ENCODE assay signal across 24 mouse cellular contexts in the genomic region with DNA sequence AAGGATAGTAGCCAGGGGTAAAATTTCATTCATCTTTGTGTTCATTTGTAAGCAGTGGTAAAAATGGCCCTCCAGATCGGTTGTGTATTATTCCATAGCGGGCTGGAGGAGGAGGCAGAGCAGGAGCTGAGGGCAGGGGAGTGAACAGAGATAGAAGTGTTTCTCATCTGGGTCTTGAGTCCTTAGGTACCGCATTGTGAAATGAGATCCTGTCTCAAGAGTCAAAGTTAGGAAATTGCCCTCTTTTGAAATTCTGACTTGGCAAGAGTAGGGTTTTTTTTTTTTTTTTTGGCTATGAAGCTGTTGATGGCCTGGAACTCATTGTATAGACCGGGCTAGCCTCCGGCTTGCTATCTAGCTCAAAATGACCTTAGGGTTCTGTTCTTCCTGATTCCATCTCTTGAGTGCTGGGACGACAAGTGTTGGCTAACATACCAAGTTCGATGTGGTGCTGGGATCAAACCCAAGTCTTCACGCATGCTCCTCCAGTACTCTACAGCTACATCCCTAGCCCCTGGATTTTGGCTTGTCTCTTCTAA. TPM values are rescaled to one million over a fixed set of nuclear protein-coding genes. Genes with fewer than 3 reads are reported as not detected.
A peak's percentile ranks its signal among the peaks of the same experiment; 100 is the strongest.
DNase-seq lines count a peak whose midpoint lies in the region; ATAC-seq lines count a peak whose summit lies in the region.
"Had no signal": no experiment of that assay in that cellular context is flagged by ENCODE, and none has a peak within 500 bp of the region (broad histone marks: within the 10 kb centered on the region; RNA-seq: fewer than 3 reads in every experiment).

No protein-coding gene starts in this region.

- no peak overlapping the region for H3K4me2 ChIP-seq in heart, embryonic 15.5 days
- H3K4me2 ChIP-seq in heart, embryonic 11.5 days = no peak overlapping the region
- H3K4me2 ChIP-seq: hindbrain, embryonic 15.5 days; liver, embryonic 13.5 days; lung, embryonic 15.5 days had no signal

- no peak for ATAC-seq in heart, embryonic 15.5 days (replicated peaks; ENCODE audit: insufficient number of reproducible peaks, insufficient read depth, low FRiP score, low read depth)
- ATAC-seq in heart, embryonic 11.5 days (replicated peaks; ENCODE audit: insufficient number of reproducible peaks, low FRiP score, low TSS enrichment) = no peak
- peak; percentile 60 for ATAC-seq in granulocyte monocyte progenitor cell, adult 5-6 weeks (replicated peaks; ENCODE audit: poor library complexity, severe bottlenecking)
- ATAC-seq: forebrain, postnatal 0 days had no signal

- H3K9me3 ChIP-seq in heart, embryonic 15.5 days (replicated peaks) = no peaks in the 10 kb centered on the region
- H3K9me3 ChIP-seq in heart, embryonic 11.5 days (replicated peaks; ENCODE audit: control insufficient read depth, low read length) = no peaks in the 10 kb centered on the region
- H3K9me3 ChIP-seq: embryonic facial prominence, embryonic 10.5 days; forebrain, embryonic 10.5 days; hindbrain, embryonic 15.5 days; liver, embryonic 13.5 days; lung, embryonic 15.5 days had no signal

- peak; percentile 11 for DNase-seq in 3T3-L1 (ENCODE audit: low read depth, low spot score)
- DNase-seq in NIH3T3 (ENCODE audit: low read depth) = peak; percentile 32
- DNase-seq in frontal cortex, adult 2 months (ENCODE audit: extremely low spot score in 1 of 2, low spot score in 1 of 2) = no peak
- no peak for DNase-seq in layer of hippocampus, adult 11-12 months (ENCODE audit: low spot score)
- DNase-seq: adrenal gland, postnatal 14 days; cerebellum, adult 11-12 months; cerebellum, postnatal 10 days; forebrain, postnatal 0 days; kidney, adult 9 months; liver, embryonic 13.5 days; midbrain, embryonic 14.5 days; right cerebral cortex, postnatal 14 days had no signal

- no peak overlapping the region for H3K4me3 ChIP-seq in heart, embryonic 15.5 days
- H3K4me3 ChIP-seq in heart, embryonic 11.5 days (ENCODE audit: low read depth, low read length) = no peak overlapping the region
- H3K4me3 ChIP-seq: embryonic facial prominence, embryonic 10.5 days; forebrain, embryonic 10.5 days; hindbrain, embryonic 15.5 days; layer of hippocampus, adult 2 months; liver, embryonic 13.5 days; lung, embryonic 15.5 days had no signal

- H3K27ac ChIP-seq in heart, embryonic 15.5 days = 0 out of 2 replicates have a peak overlapping the region, but pooled peaks have one; percentile 20
- H3K27ac ChIP-seq in heart, embryonic 11.5 days (ENCODE audit: low read depth, low read length) = no peak overlapping the region
- H3K27ac ChIP-seq: embryonic facial prominence, embryonic 10.5 days; forebrain, embryonic 10.5 days; hindbrain, embryonic 15.5 days; layer of hippocampus, adult 2 months; liver, embryonic 13.5 days; lung, embryonic 15.5 days had no signal

- H3K36me3 ChIP-seq in heart, embryonic 15.5 days = peaks cover 68% of the 10 kb centered on the region
- H3K36me3 ChIP-seq in heart, embryonic 11.5 days (ENCODE audit: control insufficient read depth, insufficient read depth, low read length) = peaks cover 37% of the 10 kb centered on the region
- H3K36me3 ChIP-seq: liver, embryonic 13.5 days had no signal

- peaks cover 10% of the 10 kb centered on the region for H3K4me1 ChIP-seq in heart, embryonic 15.5 days (replicated peaks)
- no peaks in the 10 kb centered on the region for H3K4me1 ChIP-seq in heart, embryonic 11.5 days (ENCODE audit: control insufficient read depth, insufficient read depth, low read length)
- H3K4me1 ChIP-seq: hindbrain, embryonic 15.5 days; lung, embryonic 15.5 days had no signal

- no peaks in the 10 kb centered on the region for H3K27me3 ChIP-seq in heart, embryonic 15.5 days
- H3K27me3 ChIP-seq in heart, embryonic 11.5 days (ENCODE audit: control insufficient read depth, insufficient read depth, low read length) = no peaks in the 10 kb centered on the region
- H3K27me3 ChIP-seq: hindbrain, embryonic 15.5 days; liver, embryonic 13.5 days; lung, embryonic 15.5 days had no signal

- no peak overlapping the region for H3K9ac ChIP-seq in heart, embryonic 15.5 days
- no peak overlapping the region for H3K9ac ChIP-seq in heart, embryonic 11.5 days (ENCODE audit: low read depth, low read length)
- H3K9ac ChIP-seq: forebrain, postnatal 0 days; hindbrain, embryonic 15.5 days; liver, embryonic 13.5 days; lung, embryonic 15.5 days had no signal

- WGBS in heart, embryonic 15.5 days = 85% methylated on average over 8 of the region's 8 CpGs
- 88% methylated on average over 8 of the region's 8 CpGs for WGBS in heart, embryonic 11.5 days (ENCODE audit: insufficient replicate concordance)

RNA-seq across cellular contexts. Expression of a gene that starts 42.9 kb away (rescaled TPM):
- polyA plus RNA-seq in heart, embryonic 15.5 days (2015; fragmentation: Nextera tagmentation; extraction: Ambion mirVana) = 5.3 and 6.5 TPM in 2 replicates
- polyA plus RNA-seq in heart, embryonic 11.5 days (2014; fragmentation: Nextera tagmentation; extraction: Ambion mirVana) = 12.2 and 18.2 TPM in 2 replicates
- not detected in 2 replicates for total RNA-seq in granulocyte monocyte progenitor cell, adult 5-6 weeks (2014; fragmentation: Nextera tagmentation)
- total RNA-seq in granulocyte monocyte progenitor cell, adult 5-6 weeks (2017) = not detected in 2 replicates
- 2.7 TPM in 2 replicates for polyA plus RNA-seq in frontal cortex, adult 2 months (2012; rRNA removed)
- total RNA-seq: adrenal gland, postnatal 14 days; gastrocnemius, adult 18-20 months; heart, adult 18-20 months; hematopoietic stem cell, adult 5-6 weeks; megakaryocyte-erythroid progenitor cell, adult 5-6 weeks had no signal

Comparison
In these comparisons a context has a peak if more than half of its experiments do, and no peak if none do; other contexts are left out.
1. DNase-seq: peak in 3T3-L1 (single experiment) and NIH3T3 (single experiment); none in frontal cortex, adult 2 months (0 of 2) and layer of hippocampus, adult 11-12 months (single experiment).